Mouse (Mus musculus): ENCODE results near the gene Tcf20.

DNA sequence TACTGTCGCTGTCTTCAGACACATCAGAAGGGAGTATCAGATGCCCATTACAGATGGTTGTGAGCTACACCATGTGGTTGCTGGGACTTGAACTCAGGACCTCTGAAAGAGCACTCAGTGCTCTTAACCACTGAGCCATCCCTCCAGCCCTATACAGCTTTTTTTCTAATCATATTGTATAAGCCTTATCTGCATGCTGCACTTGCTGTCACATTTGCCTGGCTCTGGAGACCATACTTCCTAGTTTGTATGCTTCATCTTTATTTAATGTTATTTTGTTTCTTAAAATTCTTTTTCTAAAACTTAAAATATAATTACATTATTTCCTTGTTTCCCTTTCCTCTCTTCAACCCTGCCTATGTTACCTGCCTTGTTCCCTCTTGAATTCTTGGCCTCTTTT lies 115.6 kb downstream of the Tcf20 start:
- TF ChIP-seq GATA1 (IDR thresholded peaks at IDR 0.05; ENCODE audit: borderline replicate concordance, low read length): no peak
- no peak for TF ChIP-seq FLI1 (IDR thresholded peaks at IDR 0.05; ENCODE audit: low read length)
